8 mouse cellular contexts compared by ENCODE assay signal in the genomic region with DNA sequence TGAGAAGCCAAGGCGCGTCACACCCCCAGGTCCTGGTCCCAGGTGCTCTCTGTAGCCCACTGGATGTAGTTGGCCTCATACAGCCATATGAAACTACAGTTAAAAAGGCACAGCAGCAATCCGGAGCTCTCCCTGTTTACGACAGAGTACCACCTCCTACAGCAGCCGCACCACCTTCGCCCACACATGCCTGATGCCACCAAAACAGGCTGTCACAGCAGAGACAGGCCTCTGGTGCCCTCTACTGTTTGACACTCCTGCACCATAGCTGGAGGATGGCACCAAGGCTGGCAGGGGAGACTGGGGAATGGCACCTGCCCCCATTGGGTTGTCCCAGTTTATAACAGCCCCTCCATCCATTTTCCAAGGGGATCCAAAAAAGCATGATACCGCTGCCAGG.
A peak's percentile ranks its signal among the peaks of the same experiment; 100 is the strongest.
DNase-seq lines count a peak whose midpoint lies in the region; ATAC-seq and TF ChIP-seq lines count a peak whose summit lies in the region.
"Had no signal": no experiment of that assay in that cellular context is flagged by ENCODE, and none has a peak within 500 bp of the region (broad histone marks: within the 10 kb centered on the region; RNA-seq: fewer than 3 reads in every experiment).

No protein-coding gene starts in this region.

- H3K4me3 ChIP-seq in small intestine, adult 2 months (ENCODE audit: low read depth, low read length), result no peak overlapping the region
- H3K4me3 ChIP-seq: heart, embryonic 13.5 days had no signal

- no peaks in the 10 kb centered on the region for H3K27me3 ChIP-seq in small intestine, adult 2 months (ENCODE audit: control insufficient read depth, insufficient read depth, low read length)

- DNase-seq in CD8-positive naive resting alpha-beta T cell, adult 2 months (ENCODE audit: low read depth in 2 of 2, low spot score in 2 of 2), result peak; percentile 76 to 85
- DNase-seq in cerebellum, postnatal 4 days (ENCODE audit: low spot score in 2 of 2), result peak; percentile 57 to 83
- DNase-seq in heart, postnatal 10 days, result peak; percentile 57 to 73
- DNase-seq in layer of hippocampus, adult 9-11 months, result peak; percentile 85

- TF ChIP-seq POLR2A in small intestine, adult 2 months (IDR thresholded peaks at IDR 0.05; ENCODE audit: low read depth, low read length), result no peak

- H3K36me3 ChIP-seq in small intestine, adult 2 months (ENCODE audit: control insufficient read depth, insufficient read depth, low read length), result no peaks in the 10 kb centered on the region
- H3K36me3 ChIP-seq: heart, embryonic 13.5 days had no signal

- TF ChIP-seq CTCF in small intestine, adult 2 months (IDR thresholded peaks at IDR 0.05; ENCODE audit: extremely low read depth, insufficient read length, insufficient replicate concordance, low read depth, low read length), result peak; percentile 76; the same call in 1 of the 2 replicates

- H3K27ac ChIP-seq in small intestine, adult 2 months (ENCODE audit: insufficient read depth, low read depth, low read length), result no peak overlapping the region
- H3K27ac ChIP-seq: heart, embryonic 13.5 days had no signal

- peak; percentile 91 for ATAC-seq in activated CD4-positive, CD25-positive, alpha-beta regulatory T cell, adult 4 months
- 0 out of 2 replicates have a peak, but pooled peaks have one; percentile 47 for ATAC-seq in megakaryocyte-erythroid progenitor cell, adult 5-6 weeks (replicated peaks; ENCODE audit: low FRiP score, low TSS enrichment, poor library complexity, severe bottlenecking)

- WGBS in small intestine, adult 2 months, result 39% methylated on average over 7 of the region's 7 CpGs

- H3K4me1 ChIP-seq in small intestine, adult 2 months (ENCODE audit: control insufficient read depth, insufficient read depth, insufficient read length, low read length), result no peaks in the 10 kb centered on the region
- H3K4me1 ChIP-seq: heart, embryonic 13.5 days had no signal

- intact Hi-C loops in heart, postnatal 10 days (cut with DNase I), result loop anchor here (5.0 kb wide), 1 partner anchor 67 kb away; no protein-coding TSS in a partner anchor
